Mouse (Mus musculus): Measurements from ENCODE around the gene Gm6377.

GRCm38 (mm10) chrX:109235383-109236036 is 39.0 kb downstream of the Gm6377 start:
- TF ChIP-seq CTCF (IDR thresholded peaks at IDR 0.05; ENCODE audit: low read depth) (no peak), EP300 (optimal IDR thresholded peaks at IDR 0.05) (no peak)

All from stomach, postnatal 0 days (tissue).